Mouse (Mus musculus): Measurements from ENCODE around the gene Gm10024.
"Not testable (repeated sequence)": the region's sequence is repeated elsewhere in the genome, so short reads cannot be mapped to it uniquely, and the experiment has no call there.

Gene Gm10024

GRCm38 (mm10) chr10:77735928-77736327, 24.7 kb downstream of the Gm10024 start:
- DNase-seq (ENCODE audit: low spot score) = no peak

- DNase-seq (ENCODE audit: low spot score) = no peak
These were observed 27.7 kb downstream of the Gm10024 start for GRCm38 (mm10) chr10:77738929-77739328.

- not testable (repeated sequence) for DNase-seq (ENCODE audit: low spot score)
These were observed 30.8 kb downstream of the Gm10024 start, which contains the start of gene Gm18596 for GRCm38 (mm10) chr10:77741924-77742688. TSS of gene Gm18596 (minus strand) at chr10:77742638.

- DNase-seq (ENCODE audit: low spot score) = not testable (repeated sequence)
These were observed 39.4 kb downstream of the Gm10024 start for GRCm38 (mm10) chr10:77750686-77751085.

DNA sequence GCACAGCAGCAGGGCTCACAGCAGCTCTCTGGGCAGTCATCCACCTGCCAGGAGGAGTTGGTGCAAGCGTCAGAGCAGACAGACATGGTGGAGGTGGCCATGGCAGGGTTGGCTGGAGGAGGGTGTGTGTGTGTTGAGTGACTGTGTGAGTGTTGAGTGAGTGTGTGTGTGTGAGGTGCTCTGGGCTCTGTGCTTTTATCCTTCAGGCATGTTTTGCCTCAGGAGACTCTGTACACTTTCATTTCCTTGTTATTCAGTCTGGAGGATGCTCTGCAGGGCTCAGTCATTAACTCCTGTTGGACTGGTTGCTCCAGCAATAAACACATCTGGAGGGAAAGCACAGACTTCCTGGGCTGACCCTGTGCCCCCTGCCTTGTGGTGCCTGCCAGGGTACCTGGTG, 40.0 kb downstream of the Gm10024 start, which contains the start of gene Gm9736:
Gene Gm9736 (minus strand): TSS at position 101 of the 400 bp plus-strand sequence.
- DNase-seq (ENCODE audit: low spot score) = not testable (repeated sequence)

- not testable (repeated sequence) for DNase-seq (ENCODE audit: low spot score)
These were observed 41.1 kb downstream of the Gm10024 start for GRCm38 (mm10) chr10:77752312-77752711.

DNA sequence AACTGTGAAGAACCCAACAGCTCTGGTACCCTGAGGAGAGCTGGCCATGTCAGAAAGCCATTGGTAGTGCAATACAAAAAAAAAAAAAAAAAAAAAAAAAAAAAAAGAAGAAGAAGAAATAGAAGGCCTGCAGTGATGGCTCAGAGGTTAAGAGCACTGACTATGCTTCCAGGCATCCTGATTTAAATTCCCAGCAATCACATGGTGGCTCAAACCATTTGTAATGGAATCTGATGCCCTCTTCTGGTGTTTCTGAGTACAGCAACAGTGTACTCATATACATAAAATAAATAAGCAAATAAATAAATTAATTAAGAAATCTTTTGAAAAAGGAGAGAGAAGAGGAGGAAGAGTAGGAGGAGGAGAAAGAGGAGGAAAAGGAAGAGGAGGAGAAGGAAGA, 42.2 kb downstream of the Gm10024 start:
- DNase-seq (ENCODE audit: low spot score) = no peak

DNA sequence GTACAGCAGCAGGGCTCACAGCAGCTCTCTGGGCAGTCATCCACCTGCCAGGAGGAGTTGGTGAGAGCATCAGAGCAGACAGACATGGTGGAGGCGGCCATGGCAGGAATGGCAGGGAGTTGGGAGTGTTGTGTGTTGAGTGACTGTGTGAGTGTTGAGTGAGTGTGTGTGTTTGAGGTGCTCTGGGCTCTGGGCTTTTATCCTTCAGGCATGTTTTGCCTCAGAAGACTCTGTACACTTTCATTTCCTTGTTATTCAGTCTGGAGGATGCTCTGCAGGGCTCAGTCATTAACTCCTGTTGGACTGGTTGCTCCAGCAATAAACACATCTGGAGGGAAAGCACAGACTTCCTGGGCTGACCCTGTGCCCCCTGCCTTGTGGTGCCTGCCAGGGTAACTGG, 48.3 kb downstream of the Gm10024 start, which contains the start of gene Gm3233:
Gene Gm3233 (minus strand): TSS at position 101 of the 400 bp plus-strand sequence.
- not testable (repeated sequence) for DNase-seq (ENCODE audit: low spot score)
